In the genomic region with DNA sequence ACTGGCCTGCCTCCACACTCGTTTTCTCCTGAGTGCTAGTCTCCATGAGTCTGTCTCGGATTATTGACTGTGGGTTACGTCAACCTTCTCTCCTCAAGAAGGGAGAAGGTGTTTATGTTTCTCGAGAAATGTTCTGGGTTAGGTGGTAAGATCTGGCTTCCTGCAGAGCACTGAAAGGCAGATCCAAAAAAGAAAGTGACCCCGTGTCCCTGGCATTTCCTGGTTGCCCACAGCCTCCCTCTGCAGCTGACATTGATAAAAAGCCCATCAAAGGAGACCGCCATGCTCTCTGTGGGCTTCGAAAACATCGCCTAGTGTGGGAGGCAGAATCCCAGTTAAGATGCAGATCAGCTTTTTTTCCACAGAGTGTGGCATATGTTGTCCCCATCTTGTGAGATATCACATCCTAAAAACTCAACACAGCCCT, we compare ENCODE assay signal across 11 mouse cellular contexts. TPM values are rescaled to one million over a fixed set of nuclear protein-coding genes. Genes with fewer than 3 reads are reported as not detected.
DNase-seq lines count a peak whose midpoint lies in the region; ATAC-seq lines count a peak whose summit lies in the region.
"Had no signal": no experiment of that assay in that cellular context is flagged by ENCODE, and none has a peak within 500 bp of the region (broad histone marks: within the 10 kb centered on the region; RNA-seq: fewer than 3 reads in every experiment).

No protein-coding gene starts in this region.

- ATAC-seq in granulocyte monocyte progenitor cell, adult 5-6 weeks (replicated peaks; ENCODE audit: poor library complexity, severe bottlenecking), result no peak
- ATAC-seq: lung, postnatal 0 days; Patski had no signal

- peak; percentile 42 for DNase-seq in adrenal gland, postnatal 14 days
- no peak for DNase-seq in adrenal gland, adult 8-10 months
- peak; percentile 43 for DNase-seq in layer of hippocampus, adult 11-12 months (ENCODE audit: low spot score)
- no peak for DNase-seq in layer of hippocampus, adult 9-10 months (ENCODE audit: low spot score)
- DNase-seq in frontal cortex, postnatal 36 days (ENCODE audit: low spot score in 2 of 2), result peak; percentile 38 to 77
- peak; percentile 74 for DNase-seq in mesoderm, embryonic 11.5 days (ENCODE audit: low read depth, low spot score)
- DNase-seq in cerebellum, postnatal 14 days, result no peak
- DNase-seq: thymus, postnatal 25 days had no signal

RNA-seq across cellular contexts. Expression of a gene that starts 48.0 kb away (rescaled TPM):
- total RNA-seq in adrenal gland, postnatal 14 days (2021), result 0.22 and 0.45 TPM in 2 replicates
- under 1 TPM; 0.16 to 0.28 (median 0.22) TPM for total RNA-seq in adrenal gland, adult 8-10 months (2022)
- 0.17 TPM in 1 of 2 replicates, not detected in the other for total RNA-seq in granulocyte monocyte progenitor cell, adult 5-6 weeks (2014; fragmentation: Nextera tagmentation)
- not detected in 2 replicates for total RNA-seq in granulocyte monocyte progenitor cell, adult 5-6 weeks (2017)

Comparison
In these comparisons a context has a peak if more than half of its experiments do, and no peak if none do; other contexts are left out.
1. DNase-seq: peak in adrenal gland, postnatal 14 days (single experiment), layer of hippocampus, adult 11-12 months (single experiment), frontal cortex, postnatal 36 days (2 of 2) and mesoderm, embryonic 11.5 days (single experiment); none in adrenal gland, adult 8-10 months (single experiment), layer of hippocampus, adult 9-10 months (single experiment) and cerebellum, postnatal 14 days (0 of 2).